Mouse (Mus musculus): Measurements from ENCODE around the gene Pawr. TPM values are rescaled to one million over a fixed set of nuclear protein-coding genes. Genes with fewer than 3 reads are reported as not detected.

Pawr gene
- polyA plus RNA-seq, 1 experiment from 2014 or later = 4.6 TPM

DNA sequence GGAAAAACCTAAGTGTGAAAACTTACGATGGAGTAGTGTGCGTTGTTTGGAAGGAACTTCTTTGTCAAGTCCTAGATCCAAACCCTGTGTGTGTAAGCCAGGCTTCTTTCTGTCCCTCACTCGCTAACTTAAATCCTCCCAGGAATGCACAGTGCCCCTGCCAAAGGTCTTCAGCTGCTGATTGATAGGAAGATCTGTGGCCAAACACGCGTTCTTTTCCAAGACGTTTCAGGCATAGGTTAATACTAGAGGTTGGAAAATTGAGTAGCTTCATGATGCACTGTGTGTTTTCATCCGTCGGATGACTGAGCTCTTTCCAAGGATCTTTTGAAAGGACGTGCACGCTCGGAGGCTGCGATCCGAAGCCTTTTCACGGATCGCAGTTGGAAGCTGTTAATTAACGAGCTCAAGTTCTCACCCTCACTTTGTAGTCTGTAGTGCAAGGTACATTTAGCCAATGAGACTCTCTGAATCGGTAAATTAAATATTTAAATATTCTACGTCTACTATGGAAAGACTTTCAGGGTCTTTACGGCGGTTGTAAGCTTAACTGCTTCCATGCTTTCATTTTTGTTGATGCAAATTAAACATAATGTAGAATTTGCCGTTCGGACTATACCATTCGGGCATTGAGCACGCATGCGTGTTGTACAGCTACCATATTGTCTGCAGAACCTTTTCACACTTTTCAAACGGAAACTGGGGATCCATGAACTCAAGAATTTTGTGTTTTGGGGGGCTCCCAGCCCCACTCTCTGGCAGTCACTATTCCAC, 33.2 kb downstream of the Pawr start:
- H3K4me2 ChIP-seq = no peak overlapping the region
- ATAC-seq (ENCODE audit: low FRiP score) = no peak
- H3K36me3 ChIP-seq = no peaks in the 10 kb centered on the region
- no peak overlapping the region for H3K4me3 ChIP-seq
- H3K9ac ChIP-seq = no peak overlapping the region
- H3K27me3 ChIP-seq = no peaks in the 10 kb centered on the region
- WGBS = 84% methylated on average over 26 of the region's 26 CpGs
- H3K27ac ChIP-seq = no peak overlapping the region
- H3K4me1 ChIP-seq (replicated peaks) = peaks cover 10% of the 10 kb centered on the region
- no peaks in the 10 kb centered on the region; the same call in 1 of the 2 replicates for H3K9me3 ChIP-seq

DNA sequence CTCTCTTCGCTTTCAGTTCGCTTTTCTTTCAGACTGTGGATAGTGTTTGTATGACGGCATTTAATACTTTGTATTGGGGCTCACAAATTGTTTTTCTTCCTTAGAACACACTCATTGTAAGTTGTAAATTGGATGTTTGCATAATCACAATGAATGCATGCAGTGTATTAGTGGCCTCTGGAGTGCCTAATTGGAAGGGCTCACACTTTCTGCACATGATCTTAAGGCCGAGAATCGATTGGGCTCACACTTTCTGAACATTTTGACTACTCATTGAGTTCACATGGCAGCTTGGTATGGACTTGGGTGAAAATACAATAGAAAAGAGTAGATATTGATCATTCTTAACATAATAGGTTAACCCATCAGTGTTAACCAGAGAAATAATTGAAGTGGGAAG, 34.3 kb downstream of the Pawr start:
- Histone ChIP-seq H3K4me2 (no peak overlapping the region), H3K36me3 (no peaks in the 10 kb centered on the region), H3K27ac (no peak overlapping the region), H3K4me3 (no peak overlapping the region), H3K9ac (no peak overlapping the region), H3K4me1 (replicated peaks) (peaks cover 10% of the 10 kb centered on the region), H3K9me3 (no peaks in the 10 kb centered on the region; the same call in 1 of the 2 replicates), H3K27me3 (no peaks in the 10 kb centered on the region)
- ATAC-seq (ENCODE audit: low FRiP score) = no peak
- WGBS = 94% methylated on average over 5 of the region's 5 CpGs

DNA sequence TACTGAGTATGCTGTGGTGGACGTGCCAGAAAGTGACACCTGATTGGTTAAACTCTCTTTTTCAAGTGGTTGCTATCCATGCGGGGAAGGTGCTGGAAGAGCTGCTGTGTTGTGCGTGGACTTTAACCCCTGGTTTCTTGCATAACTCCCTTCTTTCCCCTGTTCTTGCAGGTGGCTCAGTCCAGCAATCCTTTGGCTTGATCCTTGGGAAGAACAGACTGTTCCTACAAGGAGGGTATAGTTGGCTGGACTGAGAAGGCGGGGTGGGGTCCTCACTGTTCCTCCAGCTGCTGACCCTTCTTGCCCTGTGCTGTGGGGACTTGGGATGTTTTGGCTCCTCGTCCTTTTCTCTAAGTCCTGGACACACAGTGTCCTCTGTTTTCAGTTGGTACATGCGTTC, 36.4 kb downstream of the Pawr start:
- Histone ChIP-seq H3K4me2 (no peak overlapping the region), H3K27ac (no peak overlapping the region), H3K4me1 (replicated peaks) (peaks cover 11% of the 10 kb centered on the region), H3K4me3 (no peak overlapping the region), H3K36me3 (no peaks in the 10 kb centered on the region), H3K9me3 (no peaks in the 10 kb centered on the region; the same call in 1 of the 2 replicates), H3K9ac (no peak overlapping the region), H3K27me3 (no peaks in the 10 kb centered on the region)
- no peak for ATAC-seq (ENCODE audit: low FRiP score)
- WGBS = 91% methylated on average over 6 of the region's 6 CpGs

DNA sequence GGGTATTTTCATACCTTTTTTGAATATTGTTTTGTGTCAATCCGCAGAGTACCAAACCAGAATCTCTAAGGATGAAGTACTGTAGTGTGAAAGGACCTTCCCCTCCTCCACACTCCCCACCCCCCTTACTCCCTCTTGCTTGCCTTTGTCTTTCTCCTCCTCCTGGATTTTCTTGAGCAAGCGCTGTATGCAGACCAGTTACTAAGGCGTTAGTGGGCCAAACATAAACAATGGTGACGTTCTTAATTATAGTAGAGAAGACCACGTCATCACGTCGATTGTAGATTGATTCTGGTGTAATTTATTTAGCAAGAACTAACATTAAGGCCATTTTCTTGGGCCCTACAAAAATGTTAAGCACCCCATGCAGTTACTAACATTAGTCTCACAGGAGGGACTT, 40.3 kb downstream of the Pawr start:
- 0 out of 2 replicates have a peak, but pooled peaks cover 6% of the 10 kb centered on the region for H3K4me1 ChIP-seq (replicated peaks)
- no peak overlapping the region for H3K9ac ChIP-seq
- no peak overlapping the region for H3K4me2 ChIP-seq
- no peak overlapping the region for H3K27ac ChIP-seq
- WGBS = 48% methylated on average over 7 of the region's 7 CpGs
- no peaks in the 10 kb centered on the region for H3K36me3 ChIP-seq
- H3K9me3 ChIP-seq = peaks cover 5% of the 10 kb centered on the region; the same call in 1 of the 2 replicates
- no peaks in the 10 kb centered on the region for H3K27me3 ChIP-seq
- no peak overlapping the region for H3K4me3 ChIP-seq
- 0 out of 2 replicates have a peak, but pooled peaks have one; percentile 59 for ATAC-seq (ENCODE audit: low FRiP score)

DNA sequence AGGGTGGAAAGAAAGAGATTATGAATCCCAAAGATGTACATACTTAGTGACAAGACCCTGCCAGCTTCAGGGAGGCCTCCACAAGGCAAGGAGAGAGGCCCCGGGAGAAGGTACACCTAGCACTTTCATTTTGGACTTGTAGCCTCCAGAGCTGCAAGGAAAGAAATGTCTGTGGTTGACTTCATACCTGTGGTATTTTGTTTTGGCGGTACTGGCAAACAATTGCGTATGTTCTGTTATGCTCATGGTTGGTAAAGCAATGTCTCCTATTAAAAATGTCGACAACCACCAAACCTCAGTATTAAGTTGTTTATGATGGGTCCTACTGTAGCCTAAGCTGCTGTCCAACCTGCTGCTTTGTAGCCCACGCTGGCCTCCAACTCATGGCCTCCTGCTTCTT, 40.9 kb downstream of the Pawr start:
- H3K4me2 ChIP-seq = no peak overlapping the region
- peaks cover 5% of the 10 kb centered on the region; the same call in 1 of the 2 replicates for H3K9me3 ChIP-seq
- H3K9ac ChIP-seq = no peak overlapping the region
- no peak overlapping the region for H3K27ac ChIP-seq
- H3K4me1 ChIP-seq (replicated peaks) = 0 out of 2 replicates have a peak, but pooled peaks cover 6% of the 10 kb centered on the region
- no peak for ATAC-seq (ENCODE audit: low FRiP score)
- WGBS = 96% methylated on average over 5 of the region's 5 CpGs
- no peaks in the 10 kb centered on the region for H3K27me3 ChIP-seq
- H3K4me3 ChIP-seq = no peak overlapping the region
- H3K36me3 ChIP-seq = no peaks in the 10 kb centered on the region

DNA sequence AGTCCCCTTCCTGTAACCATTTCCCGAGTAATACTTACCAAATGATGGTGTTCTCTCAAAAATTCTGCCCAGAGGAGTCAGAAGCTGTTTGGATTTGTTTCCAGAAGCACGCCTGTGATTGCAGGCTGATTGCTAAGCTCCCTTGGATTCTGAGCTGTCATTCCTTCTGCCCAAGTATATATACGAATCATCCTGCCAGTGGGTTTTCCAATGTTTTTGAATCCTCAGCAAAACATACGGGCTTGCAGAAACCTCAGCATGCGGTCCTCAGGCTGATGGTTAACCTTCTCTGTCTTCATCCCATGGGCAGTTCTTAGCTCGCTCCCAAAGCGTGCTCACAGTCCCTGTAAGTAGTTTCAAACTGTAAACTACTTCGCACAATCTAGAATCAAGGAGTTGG, 43.9 kb downstream of the Pawr start:
- no peak for ATAC-seq (ENCODE audit: low FRiP score)
- WGBS = 94% methylated on average over 8 of the region's 8 CpGs
- H3K36me3 ChIP-seq = no peaks in the 10 kb centered on the region
- H3K4me1 ChIP-seq (replicated peaks) = 0 out of 2 replicates have a peak, but pooled peaks cover 6% of the 10 kb centered on the region
- H3K4me3 ChIP-seq = no peak overlapping the region
- no peak overlapping the region for H3K4me2 ChIP-seq
- H3K27me3 ChIP-seq = no peaks in the 10 kb centered on the region
- no peak overlapping the region for H3K27ac ChIP-seq
- peaks cover 5% of the 10 kb centered on the region; the same call in 1 of the 2 replicates for H3K9me3 ChIP-seq
- no peak overlapping the region for H3K9ac ChIP-seq

DNA sequence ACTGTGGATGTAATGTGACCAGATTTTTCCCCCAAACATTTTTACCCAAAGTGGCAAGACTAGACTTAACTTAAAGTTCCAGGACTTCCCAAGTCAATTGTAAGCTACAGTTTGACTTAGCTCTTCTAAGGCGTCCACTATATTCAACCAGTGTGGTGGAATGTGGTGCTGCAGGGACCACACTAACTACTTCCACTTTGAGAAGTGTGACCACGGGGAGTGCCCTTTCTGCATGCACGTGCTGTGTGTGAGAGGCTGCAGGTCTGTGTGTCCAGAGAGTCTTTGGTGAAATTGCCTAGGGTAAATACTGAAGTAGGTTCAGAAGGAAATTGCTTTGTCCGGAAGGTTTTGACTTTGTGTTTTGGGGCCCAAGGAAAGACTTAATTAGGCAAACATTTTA, 44.4 kb downstream of the Pawr start:
- ATAC-seq (ENCODE audit: low FRiP score) = no peak
- no peaks in the 10 kb centered on the region for H3K27me3 ChIP-seq
- no peak overlapping the region for H3K27ac ChIP-seq
- no peak overlapping the region for H3K4me3 ChIP-seq
- H3K36me3 ChIP-seq = no peaks in the 10 kb centered on the region
- H3K9ac ChIP-seq = no peak overlapping the region
- 0 out of 2 replicates have a peak, but pooled peaks cover 6% of the 10 kb centered on the region for H3K4me1 ChIP-seq (replicated peaks)
- WGBS = 94% methylated on average over 4 of the region's 4 CpGs
- no peak overlapping the region for H3K4me2 ChIP-seq
- H3K9me3 ChIP-seq = peaks cover 5% of the 10 kb centered on the region; the same call in 1 of the 2 replicates

DNA sequence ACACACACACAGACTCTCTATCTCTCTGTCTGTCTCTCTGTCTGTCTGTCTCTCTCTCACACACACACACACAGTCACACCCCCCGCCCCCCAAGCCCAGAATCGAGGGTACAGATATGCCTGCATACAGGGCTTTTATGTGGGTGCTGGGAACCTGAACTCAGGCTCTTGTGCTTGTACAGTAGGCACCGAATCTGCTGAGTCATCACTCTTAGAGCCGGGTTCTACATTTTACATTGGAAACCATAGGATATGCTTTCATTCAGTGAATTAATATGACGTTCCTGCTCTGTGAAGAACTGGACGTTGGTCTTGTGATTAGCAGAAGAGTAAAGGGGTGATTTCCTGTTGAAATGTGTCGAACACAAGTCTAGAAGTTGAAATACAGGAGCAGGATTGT, 45.4 kb downstream of the Pawr start:
- 95% methylated on average over 7 of the region's 7 CpGs for WGBS
- peaks cover 5% of the 10 kb centered on the region; the same call in 1 of the 2 replicates for H3K9me3 ChIP-seq
- H3K9ac ChIP-seq = no peak overlapping the region
- no peak overlapping the region for H3K4me2 ChIP-seq
- ATAC-seq (ENCODE audit: low FRiP score) = no peak
- H3K4me3 ChIP-seq = no peak overlapping the region
- 0 out of 2 replicates have a peak, but pooled peaks cover 4% of the 10 kb centered on the region for H3K4me1 ChIP-seq (replicated peaks)
- no peaks in the 10 kb centered on the region for H3K36me3 ChIP-seq
- no peaks in the 10 kb centered on the region for H3K27me3 ChIP-seq
- no peak overlapping the region for H3K27ac ChIP-seq

DNA sequence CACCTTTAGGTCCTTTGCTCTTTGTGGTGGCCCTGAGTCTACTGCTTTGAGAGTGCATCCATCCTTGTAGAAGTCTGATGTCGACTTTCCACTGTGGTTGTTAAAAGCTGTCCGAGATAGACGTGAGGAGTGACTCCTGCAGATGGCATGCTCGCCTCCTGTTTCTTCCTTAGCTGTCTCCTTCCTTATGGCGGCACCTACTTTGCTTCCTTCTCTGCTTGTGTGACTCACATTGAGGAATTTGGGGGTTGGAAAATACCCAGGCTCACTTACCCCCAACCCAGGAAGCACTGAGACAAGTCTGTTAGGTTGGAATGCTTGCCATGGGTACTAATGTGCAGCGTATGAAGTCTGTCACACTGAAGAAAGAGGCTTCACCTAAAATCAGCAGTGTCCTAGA, 46.1 kb downstream of the Pawr start:
- Histone ChIP-seq H3K4me1 (replicated peaks) (no peaks in the 10 kb centered on the region), H3K27me3 (no peaks in the 10 kb centered on the region), H3K9me3 (peaks cover 5% of the 10 kb centered on the region; the same call in 1 of the 2 replicates), H3K4me2 (no peak overlapping the region), H3K36me3 (no peaks in the 10 kb centered on the region), H3K27ac (no peak overlapping the region), H3K4me3 (no peak overlapping the region), H3K9ac (no peak overlapping the region)
- no peak for ATAC-seq (ENCODE audit: low FRiP score)
- WGBS = 92% methylated on average over 6 of the region's 6 CpGs

DNA sequence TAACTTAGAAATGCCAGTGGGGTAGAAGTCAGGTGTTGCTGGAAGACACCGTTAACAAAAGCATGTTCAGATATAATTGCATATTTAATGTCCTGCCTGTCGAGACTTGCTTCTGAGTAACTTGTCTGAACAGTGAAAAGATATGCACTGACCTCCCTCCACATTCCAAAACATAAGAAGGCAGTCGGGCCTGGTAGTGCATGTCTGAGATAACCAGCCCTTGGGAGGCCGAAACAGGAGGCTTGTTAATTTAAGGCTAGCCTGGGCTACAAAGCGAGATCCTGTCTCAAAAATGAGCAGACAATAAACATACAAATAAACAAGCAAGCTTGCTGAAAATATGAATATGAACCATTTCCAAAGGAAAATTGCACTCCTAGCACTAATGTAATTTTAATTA, 46.6 kb downstream of the Pawr start:
- no peak overlapping the region for H3K9ac ChIP-seq
- no peak overlapping the region for H3K4me3 ChIP-seq
- 92% methylated on average over 5 of the region's 5 CpGs for WGBS
- no peaks in the 10 kb centered on the region for H3K27me3 ChIP-seq
- ATAC-seq (ENCODE audit: low FRiP score) = no peak
- no peak overlapping the region for H3K4me2 ChIP-seq
- no peak overlapping the region for H3K27ac ChIP-seq
- peaks cover 5% of the 10 kb centered on the region; the same call in 1 of the 2 replicates for H3K9me3 ChIP-seq
- no peaks in the 10 kb centered on the region for H3K36me3 ChIP-seq
- no peaks in the 10 kb centered on the region for H3K4me1 ChIP-seq (replicated peaks)

DNA sequence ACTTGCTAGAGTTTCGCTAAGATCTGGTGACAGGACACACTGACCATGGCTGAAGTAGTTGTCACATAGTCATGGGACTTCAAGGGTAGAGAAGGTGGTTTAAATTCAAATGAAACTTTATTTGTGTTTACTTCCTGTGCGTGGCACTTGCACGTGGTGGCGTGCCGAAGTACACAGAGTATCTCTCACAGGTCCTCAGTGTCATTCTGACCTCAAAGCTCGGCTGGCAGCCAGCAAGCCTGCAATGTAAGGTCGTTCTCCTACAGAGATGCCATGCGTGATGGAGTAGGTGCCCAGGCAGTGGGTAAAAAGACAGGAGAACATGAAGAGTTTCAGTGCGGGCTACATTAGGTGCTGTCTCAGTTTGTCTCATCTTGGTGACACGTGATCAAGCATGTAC, 48.8 kb downstream of the Pawr start:
- 93% methylated on average over 10 of the region's 10 CpGs for WGBS

DNA sequence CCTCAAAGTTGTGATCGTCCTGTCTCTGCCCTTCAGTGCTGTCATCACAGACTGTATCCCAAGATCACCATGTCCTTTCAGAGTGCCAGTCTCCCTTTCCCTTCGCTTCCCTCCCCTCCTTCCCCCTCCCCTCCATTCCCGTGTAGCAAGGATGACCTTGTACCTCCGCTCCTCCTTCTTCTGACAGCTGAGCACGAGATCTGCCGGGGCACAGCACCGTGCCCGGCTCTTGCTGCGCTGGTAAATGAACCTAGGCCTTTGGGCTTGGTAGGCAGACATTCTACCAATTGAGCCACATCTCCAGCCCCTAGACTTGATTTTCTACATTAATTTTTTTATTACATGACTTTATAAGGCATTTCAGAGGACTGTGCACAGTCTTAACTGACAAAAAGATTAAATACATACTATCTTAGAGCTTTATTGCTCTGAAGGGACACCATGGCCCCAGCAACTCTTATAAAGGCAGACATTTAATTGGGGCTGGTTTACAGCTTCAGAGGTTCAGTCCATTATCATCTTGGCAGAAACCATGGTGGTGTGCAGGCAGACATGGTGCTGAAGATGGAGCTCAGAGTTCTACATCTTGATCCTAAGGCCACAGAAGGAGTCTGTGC, 52.3 kb downstream of the Pawr start:
- ATAC-seq (ENCODE audit: low FRiP score) = no peak
- WGBS = 84% methylated on average over 9 of the region's 9 CpGs
- H3K27me3 ChIP-seq = no peaks in the 10 kb centered on the region
- H3K27ac ChIP-seq = no peak overlapping the region
- no peaks in the 10 kb centered on the region for H3K9me3 ChIP-seq
- H3K9ac ChIP-seq = no peak overlapping the region
- no peak overlapping the region for H3K4me2 ChIP-seq
- H3K4me3 ChIP-seq = no peak overlapping the region
- H3K36me3 ChIP-seq = no peaks in the 10 kb centered on the region
- peaks cover 12% of the 10 kb centered on the region for H3K4me1 ChIP-seq (replicated peaks)

More for the DNA sequence above, 48.8 kb downstream of the Pawr start:
- H3K4me3 ChIP-seq = no peak overlapping the region
- H3K4me2 ChIP-seq = no peak overlapping the region
- H3K9me3 ChIP-seq = no peaks in the 10 kb centered on the region
- H3K4me1 ChIP-seq (replicated peaks) = peaks cover 5% of the 10 kb centered on the region
- H3K27ac ChIP-seq = no peak overlapping the region
- H3K9ac ChIP-seq = no peak overlapping the region
- H3K27me3 ChIP-seq = no peaks in the 10 kb centered on the region
- ATAC-seq (ENCODE audit: low FRiP score) = no peak
- H3K36me3 ChIP-seq = no peaks in the 10 kb centered on the region
